Mouse (Mus musculus): ENCODE data around the gene Hdhd5. TPM values are rescaled to one million over a fixed set of nuclear protein-coding genes. Genes with fewer than 3 reads are reported as not detected.

The Hdhd5 gene
- total RNA-seq, 2 experiments from 2014 or later, result 27.1 to 31.6 TPM

GRCm38 (mm10) chr6:120536337-120536736 is 5.2 kb upstream of the Hdhd5 start:
- intact Hi-C loops (cut with DNase I), result no loop called here

DNA sequence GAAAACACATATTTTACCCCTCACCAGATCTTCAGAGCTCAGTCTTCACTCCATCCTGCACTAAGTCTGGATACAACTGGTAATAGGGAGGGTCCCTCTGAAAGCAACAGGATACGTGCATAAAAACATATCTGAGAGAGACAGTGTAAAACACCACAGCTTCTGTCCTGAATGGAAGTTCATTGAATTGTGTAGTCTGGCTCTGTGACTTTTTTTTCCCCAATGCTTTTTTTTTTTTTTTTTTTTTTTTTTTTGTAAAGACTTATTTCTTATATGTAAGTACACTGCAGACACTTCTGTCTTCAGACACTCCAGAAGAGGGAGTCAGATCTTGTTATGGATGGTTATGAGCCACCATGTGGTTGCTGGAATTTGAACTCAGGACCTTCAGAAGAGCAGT is 1.5 kb upstream of the Hdhd5 start:
- intact Hi-C loops (cut with DNase I), result no loop called here
- no peak for DNase-seq

More at GRCm38 (mm10) chr6:120536337-120536736, 5.2 kb upstream of the Hdhd5 start:
- DNase-seq, result no peak

- intact Hi-C loops (cut with DNase I), result no loop called here
- DNase-seq, result no peak
Measured at GRCm38 (mm10) chr6:120529123-120529522, 2.0 kb downstream of the Hdhd5 start.

- intact Hi-C loops (cut with DNase I), result no loop called here
- DNase-seq, result no peak
Measured at GRCm38 (mm10) chr6:120524796-120525195, 6.3 kb downstream of the Hdhd5 start.

- intact Hi-C loops (cut with DNase I), result no loop called here
- DNase-seq, result no peak
Measured at GRCm38 (mm10) chr6:120519647-120520046, 11.5 kb downstream of the Hdhd5 start.

- intact Hi-C loops (cut with DNase I), result no loop called here
- DNase-seq, result no peak
Measured at GRCm38 (mm10) chr6:120517311-120517710, 13.8 kb downstream of the Hdhd5 start.

- intact Hi-C loops (cut with DNase I), result no loop called here
- no peak for DNase-seq
Measured at GRCm38 (mm10) chr6:120516879-120517278, 14.2 kb downstream of the Hdhd5 start.

DNA sequence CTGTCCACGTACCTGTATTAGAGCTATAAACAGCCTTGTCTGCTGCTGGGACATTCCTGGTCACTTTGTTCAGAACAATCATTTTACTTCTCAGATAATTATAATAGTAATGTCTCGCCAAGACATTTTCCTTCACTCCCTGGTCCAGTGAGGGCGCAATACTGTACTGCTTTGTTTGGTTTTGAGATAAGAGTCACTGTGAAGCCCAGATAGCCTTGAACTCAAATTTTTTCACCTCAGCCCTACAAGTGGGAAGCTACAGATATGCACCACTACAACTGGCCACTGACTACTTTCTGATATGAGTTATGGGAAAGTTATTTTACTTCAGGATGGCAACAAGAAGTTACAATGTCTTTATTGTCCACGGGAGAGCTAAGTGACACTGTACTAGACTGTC is 14.7 kb downstream of the Hdhd5 start:
- intact Hi-C loops (cut with DNase I), result no loop called here
- DNase-seq, result no peak

GRCm38 (mm10) chr6:120511212-120511611 is 19.9 kb downstream of the Hdhd5 start:
- no peak for DNase-seq
- intact Hi-C loops (cut with DNase I), result no loop called here

- DNase-seq, result no peak
Measured at GRCm38 (mm10) chr6:120510425-120510824, 20.7 kb downstream of the Hdhd5 start.

GRCm38 (mm10) chr6:120509975-120510374 is 21.1 kb downstream of the Hdhd5 start:
- intact Hi-C loops (cut with DNase I), result no loop called here
- no peak for DNase-seq

More at GRCm38 (mm10) chr6:120510425-120510824, 20.7 kb downstream of the Hdhd5 start:
- intact Hi-C loops (cut with DNase I), result no loop called here

DNA sequence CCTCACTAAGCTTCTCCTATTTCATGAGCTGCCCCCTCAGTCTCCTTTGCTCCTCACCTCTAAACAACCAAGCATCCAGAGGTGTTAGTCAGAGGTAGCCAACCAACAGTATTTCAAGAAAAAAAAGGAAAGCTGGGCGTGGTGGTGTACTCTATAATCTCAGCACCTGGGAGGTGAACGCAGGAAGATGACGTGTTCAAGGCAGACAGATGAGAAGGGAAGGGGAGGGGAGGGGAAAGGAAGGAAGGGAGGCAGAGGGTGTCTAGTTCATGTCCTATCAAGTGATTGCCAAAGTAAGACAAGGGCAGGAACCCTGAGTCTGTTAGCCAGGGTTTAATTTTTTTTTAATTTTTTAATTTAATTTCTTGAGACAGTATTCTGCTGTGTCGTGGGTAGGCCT is 22.5 kb downstream of the Hdhd5 start:
- DNase-seq, result no peak
- intact Hi-C loops (cut with DNase I), result no loop called here

GRCm38 (mm10) chr6:120505531-120505930 is 25.6 kb downstream of the Hdhd5 start:
- intact Hi-C loops (cut with DNase I), result no loop called here
- DNase-seq, result peak; percentile 47

DNA sequence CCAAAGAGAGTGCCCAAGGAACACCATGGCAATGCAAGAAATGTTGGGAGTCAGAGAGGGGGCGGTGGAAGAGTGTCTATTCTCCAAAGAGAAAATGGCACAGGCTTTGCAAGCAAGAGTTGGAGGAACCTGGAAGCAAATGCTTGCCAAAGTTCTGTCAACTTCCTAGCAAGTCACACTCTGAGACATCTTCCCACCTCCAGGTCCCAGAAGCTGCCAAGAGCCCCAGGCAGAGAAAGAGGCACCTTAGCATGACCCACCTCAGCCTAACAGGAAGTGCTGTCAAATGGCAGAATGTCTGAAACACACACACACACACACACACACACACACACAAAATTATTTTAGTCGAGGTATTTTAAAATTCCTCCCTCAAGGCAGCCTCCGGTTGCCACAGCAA is 27.1 kb downstream of the Hdhd5 start:
- no peak for DNase-seq

GRCm38 (mm10) chr6:120496544-120496943 is 34.6 kb downstream of the Hdhd5 start:
- intact Hi-C loops (cut with DNase I), result no loop called here
- peak; percentile 71 for DNase-seq

More for the DNA sequence above, 27.1 kb downstream of the Hdhd5 start:
- intact Hi-C loops (cut with DNase I), result no loop called here

GRCm38 (mm10) chr6:120493374-120494181 is 37.5 kb downstream of the Hdhd5 start, which contains the start of gene Tmem121b:
TSS of gene Tmem121b (minus strand) at chr6:120493807.
- intact Hi-C loops (cut with DNase I), result no loop called here
- peak; percentile 89 for DNase-seq

GRCm38 (mm10) chr6:120492499-120493373 is 38.4 kb downstream of the Hdhd5 start:
- intact Hi-C loops (cut with DNase I), result no loop called here
- DNase-seq, result peak; percentile 45

GRCm38 (mm10) chr6:120491862-120492498 is 39.1 kb downstream of the Hdhd5 start:
- no peak for DNase-seq
- intact Hi-C loops (cut with DNase I), result no loop called here

GRCm38 (mm10) chr6:120491064-120491463 is 40.1 kb downstream of the Hdhd5 start:
- intact Hi-C loops (cut with DNase I), result no loop called here
- DNase-seq, result no peak

- DNase-seq, result no peak
- intact Hi-C loops (cut with DNase I), result no loop called here
Measured at GRCm38 (mm10) chr6:120489461-120489860, 41.7 kb downstream of the Hdhd5 start.

DNA sequence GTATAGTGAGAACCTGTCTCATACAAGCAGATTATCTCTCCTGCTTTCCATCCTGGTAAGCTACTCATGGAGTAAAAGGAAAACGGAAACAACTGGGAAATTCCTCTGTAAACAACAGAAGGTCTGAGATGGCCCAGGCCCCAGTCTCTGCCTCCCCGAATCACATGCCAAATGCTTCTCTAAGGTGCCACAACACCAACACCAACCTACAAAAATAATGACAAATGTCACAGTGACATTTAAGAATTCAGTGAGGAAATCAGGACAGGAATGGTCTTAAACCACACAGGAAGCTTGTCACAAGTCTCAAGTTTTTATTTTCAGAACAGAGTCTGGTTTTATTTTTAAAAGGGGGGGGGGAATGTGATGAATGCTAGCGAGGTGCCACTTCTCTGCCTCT is 42.5 kb downstream of the Hdhd5 start:
- intact Hi-C loops (cut with DNase I), result no loop called here
- DNase-seq, result no peak
